Mouse (Mus musculus): ENCODE measurements at regions not wholly inside any gene's neighbourhood (a gene's known extent, or its start where the extent isn't known, plus 50 kb on each side); places are given as distances from the start of the nearest gene placed in this dataset.

DNA sequence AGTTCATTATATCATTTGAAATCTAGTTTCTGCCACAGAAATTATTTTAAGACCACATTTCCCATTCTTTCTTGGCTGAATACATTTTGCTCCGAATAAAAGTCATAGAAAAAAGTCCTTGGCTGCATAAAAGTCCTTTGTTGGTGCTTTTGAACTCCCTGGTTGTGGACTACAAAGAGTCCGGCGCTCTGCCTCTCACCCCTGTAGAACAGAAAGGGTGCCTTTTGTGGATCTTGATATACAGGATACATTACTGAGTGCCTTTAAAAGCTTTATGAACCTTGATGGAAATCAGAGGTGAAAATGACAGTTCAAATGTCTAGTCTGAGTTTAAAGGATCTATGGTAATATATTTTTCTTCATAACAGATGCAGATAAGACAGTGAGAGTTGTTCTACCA, 355.5 kb downstream of the Anxa1 start:
- no peak overlapping the region for H3K4me3 ChIP-seq (ENCODE audit: low read depth, low read length)
- DNase-seq (ENCODE audit: low spot score) (no peak), ATAC-seq (ENCODE audit: low FRiP score) (no peak)
- H3K4me1 ChIP-seq (ENCODE audit: insufficient read depth, low read length), result no peaks in the 10 kb centered on the region
- TF ChIP-seq CTCF (IDR thresholded peaks at IDR 0.05), result no peak
- H3K27me3 ChIP-seq (ENCODE audit: insufficient read depth, low read length), result no peaks in the 10 kb centered on the region
- no peaks in the 10 kb centered on the region for H3K36me3 ChIP-seq (ENCODE audit: insufficient read depth, low read length)
- WGBS, result 42% methylated on average over 3 of the region's 3 CpGs
- no peak overlapping the region for H3K27ac ChIP-seq (ENCODE audit: low read depth, low read length)
- H3K9me3 ChIP-seq (ENCODE audit: low read length), result no peaks in the 10 kb centered on the region
- H3K4me2 ChIP-seq (ENCODE audit: low read depth, low read length, poor library complexity, severe bottlenecking), result no peak overlapping the region
- no peak overlapping the region for H3K9ac ChIP-seq (replicated peaks; ENCODE audit: low read length, poor library complexity, severe bottlenecking)

DNA sequence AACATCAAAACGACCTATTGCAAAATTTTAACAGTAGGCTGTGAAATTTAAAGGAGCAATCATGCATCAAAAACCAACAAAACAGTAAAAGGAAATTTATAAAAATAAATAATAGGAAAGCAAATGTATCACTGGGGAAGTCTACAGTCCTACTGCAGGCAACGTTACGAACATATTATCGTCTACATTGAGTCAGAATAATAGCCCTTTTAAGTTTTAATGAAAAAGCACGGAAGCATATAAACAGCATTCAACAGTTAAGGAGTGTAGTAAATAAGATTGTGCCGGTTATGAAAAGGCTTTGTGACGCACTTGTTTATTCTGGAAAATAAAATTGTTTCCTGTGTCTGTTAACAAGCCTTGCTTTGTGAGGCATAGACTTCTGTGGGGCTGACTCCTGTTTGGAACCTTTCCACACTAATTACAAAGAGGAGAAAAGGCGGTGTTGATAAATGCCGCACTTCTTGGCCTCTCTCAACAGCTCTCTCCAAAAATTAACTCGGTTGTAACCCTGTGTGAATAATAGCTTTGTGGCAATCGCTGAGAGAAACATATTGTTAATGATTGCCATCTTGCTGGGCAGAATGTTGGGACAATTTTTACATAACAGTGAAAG, 363.0 kb downstream of the Anxa1 start:
- peak overlapping the region; percentile 3; the same call in 1 of the 2 replicates for H3K4me2 ChIP-seq (ENCODE audit: low read depth, low read length, poor library complexity, severe bottlenecking)
- no peak overlapping the region for H3K9ac ChIP-seq (replicated peaks; ENCODE audit: low read length, poor library complexity, severe bottlenecking)
- H3K9me3 ChIP-seq (ENCODE audit: low read length), result no peaks in the 10 kb centered on the region
- no peaks in the 10 kb centered on the region for H3K4me1 ChIP-seq (ENCODE audit: insufficient read depth, low read length)
- no peaks in the 10 kb centered on the region for H3K36me3 ChIP-seq (ENCODE audit: insufficient read depth, low read length)
- no peak for ATAC-seq (ENCODE audit: low FRiP score)
- no peak overlapping the region for H3K4me3 ChIP-seq (ENCODE audit: low read depth, low read length)
- peak; percentile 46 for DNase-seq (ENCODE audit: low spot score)
- 49% methylated on average over 11 of the region's 11 CpGs for WGBS
- no peak for TF ChIP-seq CTCF (IDR thresholded peaks at IDR 0.05)
- H3K27me3 ChIP-seq (ENCODE audit: insufficient read depth, low read length), result no peaks in the 10 kb centered on the region
- H3K27ac ChIP-seq (ENCODE audit: low read depth, low read length), result no peak overlapping the region

DNA sequence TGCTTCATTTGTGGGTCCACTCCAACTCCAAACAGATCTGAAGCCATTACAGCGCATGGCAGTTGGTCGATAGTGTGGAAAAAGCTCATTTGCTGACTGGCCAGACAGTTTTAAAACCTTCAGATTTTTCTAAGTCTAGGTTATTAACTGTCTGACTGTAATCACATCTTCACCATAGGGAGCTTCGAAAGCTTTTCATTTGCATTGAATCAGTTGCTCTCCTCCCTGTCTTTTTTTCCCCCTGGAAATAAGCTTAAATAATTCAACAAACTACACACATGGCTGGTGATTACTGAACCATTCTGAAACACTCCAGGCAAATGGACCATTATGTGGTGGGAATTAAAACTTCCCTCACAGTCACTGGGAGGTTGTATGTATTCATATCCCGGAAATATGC, 376.6 kb downstream of the Anxa1 start:
- Histone ChIP-seq H3K9me3 (ENCODE audit: low read length) (no peaks in the 10 kb centered on the region), H3K36me3 (ENCODE audit: insufficient read depth, low read length) (no peaks in the 10 kb centered on the region), H3K9ac (replicated peaks; ENCODE audit: low read length, poor library complexity, severe bottlenecking) (no peak overlapping the region), H3K27ac (ENCODE audit: low read depth, low read length) (no peak overlapping the region), H3K4me1 (ENCODE audit: insufficient read depth, low read length) (no peaks in the 10 kb centered on the region), H3K27me3 (ENCODE audit: insufficient read depth, low read length) (no peaks in the 10 kb centered on the region), H3K4me3 (ENCODE audit: low read depth, low read length) (no peak overlapping the region), H3K4me2 (ENCODE audit: low read depth, low read length, poor library complexity, severe bottlenecking) (no peak overlapping the region)
- peak; percentile 27 for DNase-seq (ENCODE audit: low spot score)
- TF ChIP-seq CTCF (IDR thresholded peaks at IDR 0.05), result no peak
- ATAC-seq (ENCODE audit: low FRiP score), result no peak
- WGBS, result 27% methylated on average over 4 of the region's 4 CpGs

DNA sequence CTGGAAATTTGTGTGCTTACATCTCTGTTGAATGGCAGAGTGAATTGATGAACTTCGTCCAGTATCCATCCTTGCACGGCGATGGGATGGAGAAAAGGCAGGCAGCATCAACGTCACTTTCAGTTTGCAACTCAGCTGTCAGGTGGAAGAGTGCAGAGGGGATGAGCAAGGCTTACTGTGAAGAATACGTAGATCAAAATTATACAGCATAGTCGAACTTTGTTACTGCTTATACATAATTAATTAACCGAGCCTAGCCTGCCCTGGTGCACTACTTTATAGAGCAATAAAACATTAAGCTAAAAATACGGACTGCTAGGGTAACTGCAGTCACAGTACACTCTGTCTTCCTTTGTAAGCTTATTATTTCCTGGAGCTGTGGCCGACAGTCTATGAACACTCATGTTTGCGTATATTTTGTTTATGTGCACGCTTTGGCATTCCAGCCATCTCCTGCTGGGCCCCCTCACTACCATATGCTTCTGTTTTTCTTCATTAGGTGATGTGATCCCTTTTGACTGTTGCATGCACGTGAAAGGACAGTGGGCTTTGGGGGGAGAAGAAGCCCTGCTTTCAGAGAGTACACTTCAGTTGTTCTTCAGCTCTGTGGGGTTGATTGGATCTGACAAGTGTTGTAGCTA, 380.8 kb downstream of the Anxa1 start:
- H3K27ac ChIP-seq (ENCODE audit: low read depth, low read length), result no peak overlapping the region
- 51% methylated on average over 12 of the region's 12 CpGs for WGBS
- H3K27me3 ChIP-seq (ENCODE audit: insufficient read depth, low read length), result no peaks in the 10 kb centered on the region
- no peaks in the 10 kb centered on the region for H3K9me3 ChIP-seq (ENCODE audit: low read length)
- ATAC-seq (ENCODE audit: low FRiP score) (peak; percentile 56; the same call in 1 of the 2 replicates), DNase-seq (ENCODE audit: low spot score) (peak; percentile 86)
- no peaks in the 10 kb centered on the region for H3K4me1 ChIP-seq (ENCODE audit: insufficient read depth, low read length)
- H3K4me3 ChIP-seq (ENCODE audit: low read depth, low read length), result peak overlapping the region; percentile 6; the same call in 1 of the 2 replicates
- 0 out of 2 replicates have a peak overlapping the region, but pooled peaks have one; percentile 13 for H3K9ac ChIP-seq (replicated peaks; ENCODE audit: low read length, poor library complexity, severe bottlenecking)
- peak overlapping the region; percentile 41 for H3K4me2 ChIP-seq (ENCODE audit: low read depth, low read length, poor library complexity, severe bottlenecking)
- H3K36me3 ChIP-seq (ENCODE audit: insufficient read depth, low read length), result no peaks in the 10 kb centered on the region
- no peak for TF ChIP-seq CTCF (IDR thresholded peaks at IDR 0.05)

DNA sequence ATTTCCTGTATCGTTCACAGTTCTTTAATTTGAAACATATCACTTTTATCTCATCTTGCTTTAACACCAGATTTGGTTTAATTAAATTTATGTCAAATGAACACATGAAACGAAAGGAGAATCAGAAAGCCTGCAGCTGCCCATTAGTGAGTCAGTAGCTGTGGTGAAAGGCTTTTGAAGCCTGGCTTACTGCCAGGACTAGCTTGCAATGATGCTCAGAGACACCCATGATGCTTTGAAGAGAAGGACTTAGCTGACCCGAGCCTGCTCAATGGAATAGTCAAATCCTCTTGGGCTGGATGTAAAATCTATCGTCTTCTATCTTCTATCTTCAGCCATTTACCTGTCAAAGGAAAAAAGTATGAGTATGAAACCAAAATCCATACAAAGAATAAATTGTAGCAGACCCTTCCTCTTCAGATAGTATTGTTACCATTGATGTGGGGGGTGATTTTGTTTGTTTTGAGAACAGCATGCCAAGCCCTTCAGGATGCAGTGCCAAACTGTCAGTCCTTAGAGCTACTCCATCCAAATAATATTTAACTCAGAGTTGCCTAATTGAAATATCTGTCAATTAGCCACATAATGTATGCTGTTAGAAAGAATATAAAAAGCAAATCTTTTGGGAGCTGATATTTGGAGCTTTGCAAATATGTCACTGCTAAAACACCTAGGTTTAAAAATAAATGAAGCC, 384.7 kb downstream of the Anxa1 start:
- no peak overlapping the region for H3K27ac ChIP-seq (ENCODE audit: low read depth, low read length)
- H3K27me3 ChIP-seq (ENCODE audit: insufficient read depth, low read length), result no peaks in the 10 kb centered on the region
- DNase-seq (ENCODE audit: low spot score) (peak; percentile 87), ATAC-seq (ENCODE audit: low FRiP score) (no peak)
- TF ChIP-seq CTCF (IDR thresholded peaks at IDR 0.05), result no peak
- no peaks in the 10 kb centered on the region for H3K36me3 ChIP-seq (ENCODE audit: insufficient read depth, low read length)
- H3K4me1 ChIP-seq (ENCODE audit: insufficient read depth, low read length), result no peaks in the 10 kb centered on the region
- WGBS, result 20% methylated on average over 4 of the region's 4 CpGs
- no peak overlapping the region for H3K9ac ChIP-seq (replicated peaks; ENCODE audit: low read length, poor library complexity, severe bottlenecking)
- H3K4me2 ChIP-seq (ENCODE audit: low read depth, low read length, poor library complexity, severe bottlenecking), result no peak overlapping the region
- no peak overlapping the region for H3K4me3 ChIP-seq (ENCODE audit: low read depth, low read length)
- H3K9me3 ChIP-seq (ENCODE audit: low read length), result peaks cover 6% of the 10 kb centered on the region; the same call in 1 of the 2 replicates

DNA sequence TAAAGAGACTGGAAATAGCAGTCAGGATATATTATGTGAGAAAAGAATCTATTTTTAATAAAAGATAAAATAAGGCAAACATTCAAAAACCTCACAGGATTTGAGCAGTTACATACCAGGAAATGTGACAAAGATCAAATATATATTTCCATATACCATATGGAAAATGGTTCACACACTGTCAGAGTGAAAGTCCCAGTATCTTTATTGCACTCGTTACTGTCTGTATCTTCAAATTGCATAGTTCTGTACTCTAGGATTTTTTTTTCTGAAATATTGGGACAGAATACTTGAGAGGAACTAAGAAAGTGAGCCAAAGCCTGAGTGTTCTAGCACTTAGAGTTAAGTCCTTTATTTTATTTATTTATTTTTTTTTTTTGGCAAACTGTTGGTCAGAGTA, 403.5 kb downstream of the Anxa1 start:
- Histone ChIP-seq H3K4me3 (ENCODE audit: low read depth, low read length) (no peak overlapping the region), H3K9ac (replicated peaks; ENCODE audit: low read length, poor library complexity, severe bottlenecking) (no peak overlapping the region), H3K4me2 (ENCODE audit: low read depth, low read length, poor library complexity, severe bottlenecking) (no peak overlapping the region), H3K4me1 (ENCODE audit: insufficient read depth, low read length) (no peaks in the 10 kb centered on the region), H3K36me3 (ENCODE audit: insufficient read depth, low read length) (no peaks in the 10 kb centered on the region), H3K27ac (ENCODE audit: low read depth, low read length) (no peak overlapping the region), H3K27me3 (ENCODE audit: insufficient read depth, low read length) (no peaks in the 10 kb centered on the region), H3K9me3 (ENCODE audit: low read length) (no peaks in the 10 kb centered on the region)
- ATAC-seq (ENCODE audit: low FRiP score) (no peak), DNase-seq (ENCODE audit: low spot score) (no peak)
- 94% methylated on average over 1 of the region's 1 CpGs for WGBS
- no peak for TF ChIP-seq CTCF (IDR thresholded peaks at IDR 0.05)

Measured in midbrain, postnatal 0 days (tissue).